Mouse (Mus musculus) intestine, embryonic 14.5 days (tissue): ENCODE results near the gene Bean1. TPM values are rescaled to one million over a fixed set of nuclear protein-coding genes. Genes with fewer than 3 reads are reported as not detected.
"Not testable (repeated sequence)": the region's sequence is repeated elsewhere in the genome, so short reads cannot be mapped to it uniquely, and the experiment has no call there.

Source experiments
- ATAC-seq: fragments of 200-750 bp; cut with Nextera tagmentation; replicated peaks from 2 replicates; pipeline ENCODE4 v1.8.0; 2017; ENCODE audit warnings: low read depth, moderate number of reproducible peaks, moderate TSS enrichment, moderate library complexity; ENCODE audit not compliant: low FRiP score, low TSS enrichment
- DNase-seq: peaks from one replicate; pipeline ENCODE4 v3.0.0-alpha.2; 2018; ENCODE audit warnings: low spot score
- H3K27ac ChIP-seq: fragments of 300-500 bp; sonication (generic); 2 replicates; pipeline ENCODE4 v1.5.1; 2014; ENCODE audit warnings: low read depth, mild to moderate bottlenecking, control low read depth
- H3K27me3 ChIP-seq: fragments of 300-500 bp; sonication (generic); replicated peaks from 2 replicates; pipeline ENCODE4 v1.6.1; 2014; ENCODE audit warnings: low read length, control low read depth; ENCODE audit not compliant: control insufficient read depth, insufficient read depth
- H3K36me3 ChIP-seq: fragments of 300-500 bp; sonication (generic); 2 replicates; pipeline ENCODE4 v1.6.1; 2014; ENCODE audit warnings: low read length, control low read depth; ENCODE audit not compliant: control insufficient read depth, insufficient read depth
- H3K4me1 ChIP-seq: fragments of 300-500 bp; sonication (generic); replicated peaks from 2 replicates; pipeline ENCODE4 v1.6.1; 2014; ENCODE audit warnings: low read length, control low read depth, mixed read lengths; ENCODE audit not compliant: control insufficient read depth, insufficient read depth
- H3K4me2 ChIP-seq: fragments of 300-500 bp; sonication (generic); 2 replicates; pipeline ENCODE4 v1.6.1; 2014; ENCODE audit warnings: low read length
- H3K4me3 ChIP-seq: fragments of 300-500 bp; sonication (generic); 2 replicates; pipeline ENCODE4 v1.5.1; 2014; ENCODE audit warnings: low read depth, low read length, control low read depth, mixed read lengths
- H3K9ac ChIP-seq: fragments of 300-500 bp; sonication (generic); 2 replicates; pipeline ENCODE4 v1.6.1; 2014; ENCODE audit warnings: mild to moderate bottlenecking, low read length
- H3K9me3 ChIP-seq: fragments of 300-500 bp; sonication (generic); 2 replicates; pipeline ENCODE4 v1.6.1; 2016; ENCODE audit warnings: low read length, control low read depth; ENCODE audit not compliant: control insufficient read depth
- WGBS: fragments of 180-500 bp; shearing (Covaris S2); extraction: QIAGEN DNeasy Blood & Tissue Kit; methylation state at CpG from one replicate; pipeline ENCODE4 v1.1.7; 2014; 5-methylcytosine and 5-hydroxymethylcytosine counted together
- polyA plus RNA-seq: library from polyadenylated mRNA; unstranded; fragments of >200 nt; fragmentation: Nextera tagmentation; extraction: Ambion mirVana; gene quantifications from 2 replicates; pipeline ENCODE4 v1.2.1, GENCODE M21; 2014

Gene Bean1
- polyA plus RNA-seq, 1 experiment from 2014 or later, result 2.3 TPM

DNA sequence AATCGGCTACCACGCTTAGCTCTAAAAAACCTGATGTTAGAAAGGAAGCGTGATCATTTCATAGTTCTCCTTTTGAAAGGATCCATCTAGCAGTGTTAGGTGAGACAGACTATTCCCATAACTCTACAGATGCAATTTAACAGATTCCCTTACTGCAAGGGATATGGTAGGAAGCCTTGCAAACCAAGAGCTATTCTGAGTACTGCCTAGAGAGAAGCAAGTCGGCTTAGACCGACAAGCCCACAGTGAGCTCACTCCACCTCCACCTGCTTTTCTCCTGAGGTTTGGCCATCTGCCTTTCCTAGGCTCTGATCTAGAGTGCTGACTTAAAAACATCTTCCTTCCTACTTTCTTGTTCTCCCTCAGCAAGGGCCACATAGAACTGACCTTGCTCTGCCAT lies 91.6 kb downstream of the Bean1 start:
- not testable (repeated sequence) for ATAC-seq, H3K9me3 ChIP-seq, H3K27me3 ChIP-seq, H3K9ac ChIP-seq, H3K4me3 ChIP-seq, DNase-seq, H3K27ac ChIP-seq, H3K4me1 ChIP-seq, H3K4me2 ChIP-seq
- WGBS, result 93% methylated on average over 5 of the region's 5 CpGs
- peaks cover 45% of the 10 kb centered on the region for H3K36me3 ChIP-seq

- not testable (repeated sequence) for H3K9ac ChIP-seq, H3K27me3 ChIP-seq, H3K4me2 ChIP-seq, DNase-seq, H3K4me1 ChIP-seq, H3K4me3 ChIP-seq, H3K9me3 ChIP-seq, H3K27ac ChIP-seq, ATAC-seq
- peaks cover 23% of the 10 kb centered on the region for H3K36me3 ChIP-seq
- 94% methylated on average over 22 of the region's 22 CpGs for WGBS
Measured at GRCm38 (mm10) chr8:104264271-104264935, 94.2 kb downstream of the Bean1 start.

GRCm38 (mm10) chr8:104268368-104268767 lies 98.1 kb downstream of the Bean1 start:
- peaks cover 10% of the 10 kb centered on the region; the same call in 1 of the 2 replicates for H3K36me3 ChIP-seq

More at GRCm38 (mm10) chr8:104268368-104268767, 98.1 kb downstream of the Bean1 start:
- Histone ChIP-seq H3K9me3 (no peaks in the 10 kb centered on the region), H3K27me3 (no peaks in the 10 kb centered on the region), H3K4me3 (no peak overlapping the region), H3K4me2 (no peak overlapping the region), H3K9ac (no peak overlapping the region), H3K4me1 (no peaks in the 10 kb centered on the region), H3K27ac (no peak overlapping the region)
- ATAC-seq, result no peak
- DNase-seq, result no peak

Other genes starting within 250 kb of the Bean1 start
- 26.6 and 28.3 TPM in 2 replicates for gene Cdh5, start 68.8 kb upstream of the Bean1 start, polyA plus RNA-seq
- 15.3 and 17.8 TPM in 2 replicates for gene Tk2, start 78.1 kb downstream of the Bean1 start, polyA plus RNA-seq
- 47.9 and 48.6 TPM in 2 replicates for gene Cklf, start 80.4 kb downstream of the Bean1 start, polyA plus RNA-seq
- not detected in 2 replicates for gene Cmtm2a, start 122.7 kb downstream of the Bean1 start, polyA plus RNA-seq
- gene Gm45711, start 139.6 kb downstream of the Bean1 start, polyA plus RNA-seq, result not detected in 2 replicates
- not detected in 2 replicates for gene Cmtm1, start 139.7 kb downstream of the Bean1 start, polyA plus RNA-seq
- gene Gm11020, start 151.1 kb downstream of the Bean1 start, polyA plus RNA-seq, result not detected in 2 replicates
- gene Cmtm2b, start 151.8 kb downstream of the Bean1 start, polyA plus RNA-seq, result not detected in 2 replicates
- gene Cmtm3, start 169.0 kb downstream of the Bean1 start, polyA plus RNA-seq, result 155 and 171 TPM in 2 replicates
- gene Cmtm4, start 225.4 kb downstream of the Bean1 start, polyA plus RNA-seq, result 7.0 and 7.5 TPM in 2 replicates